Mouse (Mus musculus) spleen, adult 2 months (tissue): ENCODE data around the gene Adcy7. TPM values are rescaled to one million over a fixed set of nuclear protein-coding genes. Genes with fewer than 3 reads are reported as not detected.

Experiments
- DNase-seq, 2 experiments: peaks; one replicate each; pipeline versions ENCODE4 v3.0.0 to v3.0.0-alpha.2; 2012 to 2021; ENCODE audit warnings: low spot score in 2 of 2, low read depth in 1 of 2
- H3K27ac ChIP-seq: fragments of 200-500 bp; 2 replicates; pipeline ENCODE4 v1.5.1; 2012; ENCODE audit warnings: low read length, inconsistent platforms; ENCODE audit not compliant: insufficient read depth
- H3K27me3 ChIP-seq: fragments of 200-500 bp; 2 replicates; pipeline ENCODE4 v1.6.1; 2012; ENCODE audit warnings: mild to moderate bottlenecking, moderate library complexity, low read length, inconsistent platforms; ENCODE audit not compliant: control insufficient read depth, insufficient read depth
- H3K36me3 ChIP-seq: fragments of 200-500 bp; 2 replicates; pipeline ENCODE4 v1.6.1; 2012; ENCODE audit warnings: mild to moderate bottlenecking, low read length, inconsistent platforms; ENCODE audit not compliant: control insufficient read depth, insufficient read depth
- H3K4me1 ChIP-seq: fragments of 200-500 bp; 2 replicates; pipeline ENCODE4 v1.6.1; 2011; ENCODE audit warnings: inconsistent platforms; ENCODE audit not compliant: control insufficient read depth, insufficient read depth, insufficient read length
- H3K4me3 ChIP-seq: fragments of 200-500 bp; 2 replicates; pipeline ENCODE4 v1.5.1; 2011; ENCODE audit warnings: mild to moderate bottlenecking, inconsistent platforms; ENCODE audit not compliant: insufficient read depth, insufficient read length; ENCODE audit errors: extremely low read depth
- CTCF ChIP-seq: fragments of 200-500 bp; IDR thresholded peaks from 2 replicates; pipeline ENCODE4 v1.5.1; 2011; ENCODE audit warnings: mild to moderate bottlenecking, inconsistent platforms; ENCODE audit not compliant: insufficient read depth, insufficient read length, insufficient replicate concordance; ENCODE audit errors: extremely low read depth
- POLR2A ChIP-seq: fragments of 200-500 bp; IDR thresholded peaks from 2 replicates; pipeline ENCODE4 v1.6.1; 2011; ENCODE audit warnings: low read depth, low read length, inconsistent platforms
- WGBS: fragments of 180-500 bp; shearing (Covaris S2); methylation state at CpG from one replicate; pipeline ENCODE4 v1.1.7; 2018; 5-methylcytosine and 5-hydroxymethylcytosine counted together
- polyA plus RNA-seq: library from polyadenylated mRNA; depleted of rRNA; stranded (reverse); fragments of >200 nt; gene quantifications from 2 replicates; pipeline ENCODE4 v1.2.3, GENCODE M21; 2012

Adcy7 gene
- polyA plus RNA-seq, 1 experiment: 76.9 TPM

DNA sequence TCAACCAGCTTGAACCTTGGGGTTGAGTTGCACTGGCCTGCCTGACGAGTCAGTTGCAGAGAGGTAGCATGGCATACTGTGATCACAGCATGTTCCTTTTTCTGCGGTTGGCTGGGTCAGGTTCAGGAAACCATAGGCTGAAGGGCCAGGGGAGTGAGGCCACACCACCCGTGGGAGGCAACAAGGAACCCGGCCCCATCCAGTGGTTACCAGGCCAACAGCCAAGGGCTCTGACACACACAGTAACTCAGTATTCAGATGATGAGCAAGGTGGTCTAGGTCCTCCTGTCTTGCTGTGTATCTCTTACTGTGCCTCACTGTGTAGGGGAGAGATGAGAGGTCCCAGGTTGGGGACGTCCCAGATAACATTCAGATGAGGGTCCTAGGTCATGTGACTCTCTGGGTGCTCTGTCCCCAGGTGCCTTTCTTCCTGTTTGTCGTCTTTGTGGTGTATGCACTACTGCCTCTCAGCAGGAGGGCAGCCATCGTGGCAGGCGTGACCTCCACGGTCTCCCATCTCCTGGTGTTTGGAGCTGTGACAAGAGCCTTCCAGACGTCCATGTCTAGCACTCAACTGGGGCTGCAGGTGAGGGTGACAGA, 37.2 kb downstream of the Adcy7 start:
- Histone ChIP-seq H3K27ac (peak overlapping the region; percentile 69), H3K36me3 (peaks cover 45% of the 10 kb centered on the region), H3K4me3 (peak overlapping the region; percentile 48), H3K4me1 (peaks cover 36% of the 10 kb centered on the region; the same call in 1 of the 2 replicates), H3K27me3 (no peaks in the 10 kb centered on the region)
- TF ChIP-seq POLR2A: no peak
- no peak for TF ChIP-seq CTCF
- 20% methylated on average over 10 of the region's 10 CpGs for WGBS
- DNase-seq: peak in 1 of 2 experiments; percentile 69

DNA sequence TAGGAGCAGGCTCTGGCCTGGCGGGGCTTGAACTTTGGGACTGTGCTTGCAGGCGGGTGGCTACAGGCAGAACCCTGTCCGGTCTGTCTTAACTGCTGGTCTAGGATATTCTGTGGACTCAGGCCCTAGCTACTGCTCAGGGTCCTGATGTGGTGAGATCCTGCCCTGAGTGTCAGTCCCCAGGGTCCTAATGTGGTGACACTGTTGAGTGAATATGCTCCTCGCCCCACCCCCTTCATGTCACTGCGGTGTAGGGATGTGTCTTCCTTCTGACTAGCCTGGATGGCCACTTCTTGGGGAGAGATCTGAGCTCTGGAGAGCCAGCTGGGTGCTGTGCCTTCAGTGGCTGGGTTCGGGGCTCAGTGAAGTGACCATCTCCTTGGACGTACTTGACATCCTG, 37.7 kb downstream of the Adcy7 start:
- Histone ChIP-seq H3K27ac (peak overlapping the region; percentile 69), H3K27me3 (no peaks in the 10 kb centered on the region), H3K4me1 (peaks cover 36% of the 10 kb centered on the region; the same call in 1 of the 2 replicates), H3K4me3 (peak overlapping the region; percentile 48), H3K36me3 (peaks cover 45% of the 10 kb centered on the region)
- DNase-seq: peak in 1 of 2 experiments; percentile 49
- 57% methylated on average over 7 of the region's 7 CpGs for WGBS
- TF ChIP-seq CTCF (no peak), POLR2A (no peak)

DNA sequence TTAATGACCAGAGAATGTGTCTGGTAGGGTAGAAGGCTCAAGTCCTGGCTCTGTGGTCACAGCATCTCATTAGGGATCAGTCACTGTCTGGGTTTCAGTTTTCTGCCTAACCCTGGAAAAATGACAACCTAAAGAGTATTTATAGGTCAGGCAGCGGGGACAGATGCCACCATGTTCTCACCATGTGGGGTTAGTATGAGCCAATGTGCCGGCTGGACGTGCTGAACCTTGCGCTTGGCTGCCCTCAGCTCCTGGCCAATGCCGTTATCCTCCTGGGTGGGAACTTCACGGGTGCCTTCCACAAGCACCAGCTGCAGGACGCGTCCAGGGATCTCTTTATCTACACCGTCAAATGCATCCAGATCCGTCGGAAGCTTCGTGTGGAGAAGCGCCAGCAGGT, 38.1 kb downstream of the Adcy7 start:
- peak overlapping the region; percentile 48; the same call in 1 of the 2 replicates for H3K4me3 ChIP-seq
- TF ChIP-seq POLR2A (no peak), CTCF (no peak)
- 0 out of 2 replicates have a peak overlapping the region, but pooled peaks have one; percentile 69 for H3K27ac ChIP-seq
- H3K36me3 ChIP-seq: peaks cover 47% of the 10 kb centered on the region
- DNase-seq: no peak
- WGBS: 96% methylated on average over 13 of the region's 13 CpGs
- peaks cover 36% of the 10 kb centered on the region; the same call in 1 of the 2 replicates for H3K4me1 ChIP-seq
- H3K27me3 ChIP-seq: no peaks in the 10 kb centered on the region

DNA sequence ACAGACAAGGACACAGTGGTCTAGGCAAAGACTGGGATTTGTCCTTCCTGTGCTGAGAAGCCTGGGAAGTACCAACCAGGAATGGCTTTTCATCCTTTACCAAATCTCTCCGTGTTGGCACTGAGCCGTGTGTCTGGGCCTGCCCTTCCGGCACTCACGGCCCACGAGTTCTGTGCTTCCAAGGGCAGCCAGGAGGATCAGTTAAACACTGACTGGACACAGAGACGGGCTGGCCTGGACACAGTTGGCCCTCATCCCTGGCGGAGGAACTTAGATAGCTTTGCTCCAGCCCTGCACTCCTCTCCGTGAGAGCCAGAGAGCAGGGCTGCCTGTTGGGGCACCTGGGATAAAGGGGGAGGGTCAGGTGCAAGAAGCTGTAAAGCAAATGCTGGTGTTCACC, 40.8 kb downstream of the Adcy7 start:
- DNase-seq: no peak
- no peak for TF ChIP-seq CTCF
- TF ChIP-seq POLR2A: no peak
- peaks cover 25% of the 10 kb centered on the region; the same call in 1 of the 2 replicates for H3K4me1 ChIP-seq
- 93% methylated on average over 8 of the region's 8 CpGs for WGBS
- H3K27ac ChIP-seq: no peak overlapping the region
- H3K4me3 ChIP-seq: no peak overlapping the region
- no peaks in the 10 kb centered on the region for H3K27me3 ChIP-seq
- H3K36me3 ChIP-seq: peaks cover 56% of the 10 kb centered on the region

GRCm38 (mm10) chr8:88313991-88314390, 41.8 kb downstream of the Adcy7 start:
- 95% methylated on average over 12 of the region's 12 CpGs for WGBS
- TF ChIP-seq POLR2A (no peak), CTCF (no peak)
- peaks cover 16% of the 10 kb centered on the region; the same call in 1 of the 2 replicates for H3K4me1 ChIP-seq
- H3K4me3 ChIP-seq: no peak overlapping the region
- no peak overlapping the region for H3K27ac ChIP-seq
- H3K36me3 ChIP-seq: peaks cover 62% of the 10 kb centered on the region
- DNase-seq: no peak
- H3K27me3 ChIP-seq: no peaks in the 10 kb centered on the region

DNA sequence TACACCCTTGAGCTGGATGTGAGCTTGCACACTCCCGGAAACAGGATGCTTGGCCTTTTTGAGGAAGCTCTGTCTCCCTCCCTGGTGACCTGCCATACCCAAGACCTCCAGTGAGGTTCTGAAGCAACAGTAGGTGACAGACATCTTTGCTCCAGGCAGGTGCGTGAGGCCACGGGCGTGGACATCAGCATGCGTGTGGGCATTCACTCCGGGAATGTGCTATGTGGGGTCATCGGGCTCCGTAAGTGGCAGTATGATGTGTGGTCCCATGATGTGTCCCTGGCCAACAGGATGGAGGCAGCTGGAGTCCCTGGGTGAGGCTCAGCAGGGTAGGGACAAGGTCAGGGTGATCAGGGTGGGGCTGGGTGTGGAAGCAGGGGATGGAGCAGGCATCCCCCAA, 43.1 kb downstream of the Adcy7 start:
- Histone ChIP-seq H3K4me3 (no peak overlapping the region), H3K4me1 (0 out of 2 replicates have a peak, but pooled peaks cover 3% of the 10 kb centered on the region), H3K36me3 (peaks cover 62% of the 10 kb centered on the region), H3K27me3 (no peaks in the 10 kb centered on the region), H3K27ac (no peak overlapping the region)
- TF ChIP-seq CTCF: no peak
- TF ChIP-seq POLR2A: no peak
- no peak for DNase-seq
- 92% methylated on average over 8 of the region's 8 CpGs for WGBS
